Mouse (Mus musculus): ENCODE results near the gene Fgf15.

DNA sequence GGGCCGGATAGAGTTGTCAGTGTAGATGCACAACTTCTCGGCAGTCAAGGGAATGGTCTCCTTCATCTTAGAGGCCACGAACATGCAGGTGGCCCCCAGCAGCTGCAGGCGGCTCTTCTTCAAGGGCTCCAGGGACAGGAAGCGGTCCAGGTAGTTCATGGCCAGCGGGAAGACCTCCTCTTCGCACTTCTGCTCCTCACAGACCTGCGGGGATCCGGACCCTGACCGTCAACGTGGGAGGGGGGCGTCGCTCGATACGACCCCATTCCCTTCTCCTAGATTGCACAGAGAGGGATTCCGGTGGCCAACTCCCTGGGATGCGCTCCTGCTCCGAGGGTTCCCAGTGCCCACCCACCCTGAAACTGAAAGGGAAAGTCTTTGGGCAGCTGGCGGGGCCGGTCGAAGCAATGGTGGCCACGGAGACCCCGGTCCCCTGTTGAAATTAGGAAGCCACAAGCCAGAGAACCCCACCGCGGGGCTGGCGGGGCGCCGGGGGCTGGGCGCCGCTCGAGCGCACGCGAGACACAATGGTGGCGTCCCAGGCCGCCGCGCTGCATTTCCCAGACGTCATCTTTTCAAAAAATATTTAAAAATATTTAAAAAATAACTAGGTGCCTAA, 41.7 kb downstream of the Fgf15 start:
- TF ChIP-seq CTCF (IDR thresholded peaks at IDR 0.05) = no peak
- TF ChIP-seq EP300 (IDR thresholded peaks at IDR 0.05; ENCODE audit: insufficient read depth, low read depth, low read length) = no peak
